Mouse (Mus musculus): ENCODE results near the gene Map1a. TPM values are rescaled to one million over a fixed set of nuclear protein-coding genes. Genes with fewer than 3 reads are reported as not detected.
A peak's percentile ranks its signal among the peaks of the same experiment; 100 is the strongest.

The Map1a gene
- total RNA-seq, 2 experiments from 2014 or later = not detected

DNA sequence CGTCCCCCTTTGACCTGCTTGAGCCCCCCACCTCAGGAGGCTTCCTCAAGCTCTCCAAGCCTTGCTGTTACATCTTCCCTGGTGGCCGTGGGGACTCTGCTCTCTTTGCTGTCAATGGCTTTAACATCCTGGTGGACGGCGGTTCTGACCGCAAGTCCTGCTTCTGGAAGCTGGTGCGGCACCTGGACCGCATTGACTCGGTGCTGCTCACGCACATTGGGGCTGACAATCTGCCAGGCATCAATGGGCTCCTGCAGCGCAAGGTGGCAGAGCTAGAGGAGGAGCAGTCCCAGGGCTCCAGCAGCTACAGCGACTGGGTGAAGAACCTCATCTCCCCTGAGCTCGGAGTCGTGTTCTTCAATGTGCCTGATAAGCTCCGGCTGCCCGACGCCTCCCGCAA, 10.1 kb downstream of the Map1a start:
- ATAC-seq (replicated peaks; ENCODE audit: low FRiP score, poor library complexity, severe bottlenecking) = no peak

DNA sequence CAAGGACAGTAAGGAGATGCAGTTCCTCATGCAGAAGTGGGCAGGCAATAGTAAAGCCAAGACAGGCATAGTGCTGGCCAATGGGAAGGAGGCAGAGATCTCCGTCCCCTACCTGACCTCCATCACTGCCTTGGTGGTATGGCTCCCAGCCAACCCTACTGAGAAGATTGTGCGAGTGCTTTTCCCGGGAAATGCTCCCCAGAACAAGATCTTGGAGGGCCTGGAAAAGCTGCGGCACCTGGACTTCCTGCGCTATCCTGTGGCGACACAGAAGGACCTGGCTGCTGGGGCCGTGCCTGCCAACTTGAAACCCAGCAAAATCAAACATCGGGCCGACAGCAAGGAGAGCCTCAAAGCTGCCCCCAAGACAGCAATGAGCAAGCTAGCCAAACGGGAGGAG, 10.6 kb downstream of the Map1a start:
- no peak for ATAC-seq (replicated peaks; ENCODE audit: low FRiP score, poor library complexity, severe bottlenecking)

DNA sequence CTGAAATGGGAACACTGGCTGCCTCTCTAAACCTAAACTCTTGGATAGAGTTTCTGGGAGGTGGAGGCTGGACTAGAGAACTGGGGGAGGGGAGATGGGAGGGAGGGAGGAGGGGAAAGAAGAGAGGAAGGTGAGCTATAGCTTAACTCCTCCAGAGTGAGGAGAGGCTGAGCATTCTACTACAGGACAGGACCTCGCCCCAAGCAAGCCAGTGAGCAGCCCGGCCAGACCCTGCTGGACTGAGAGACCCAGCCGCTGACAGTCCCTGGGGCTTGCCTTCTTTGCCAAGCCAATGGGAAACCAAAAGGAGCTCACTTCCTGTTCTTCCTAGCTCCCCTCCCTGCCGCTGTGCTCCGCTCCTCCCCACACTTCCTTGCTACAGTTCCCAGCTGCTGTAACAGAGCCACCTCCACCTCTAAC, 19.6 kb downstream of the Map1a start:
- no peak for ATAC-seq (replicated peaks; ENCODE audit: low FRiP score, poor library complexity, severe bottlenecking)

DNA sequence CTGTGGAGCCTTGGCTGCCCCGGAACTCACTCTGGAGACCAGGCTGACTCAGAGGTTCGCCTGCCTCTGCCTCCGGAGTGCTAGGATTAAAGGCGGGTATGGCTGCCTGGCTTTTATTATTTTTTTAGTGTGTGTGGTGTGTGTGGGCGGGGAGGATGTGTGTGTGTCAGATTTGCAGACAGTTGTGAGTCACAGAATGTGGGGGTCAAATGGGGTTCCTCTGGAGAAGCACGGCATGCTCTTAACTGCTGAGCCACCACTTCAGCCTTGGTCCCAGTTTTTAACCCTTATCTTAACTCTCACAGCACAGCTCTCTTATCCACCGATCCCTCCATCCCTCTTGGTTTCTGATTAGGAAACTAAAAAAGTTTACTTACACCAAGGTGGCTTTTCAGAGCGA, 26.9 kb downstream of the Map1a start:
- ATAC-seq (replicated peaks; ENCODE audit: low FRiP score, poor library complexity, severe bottlenecking) = no peak

DNA sequence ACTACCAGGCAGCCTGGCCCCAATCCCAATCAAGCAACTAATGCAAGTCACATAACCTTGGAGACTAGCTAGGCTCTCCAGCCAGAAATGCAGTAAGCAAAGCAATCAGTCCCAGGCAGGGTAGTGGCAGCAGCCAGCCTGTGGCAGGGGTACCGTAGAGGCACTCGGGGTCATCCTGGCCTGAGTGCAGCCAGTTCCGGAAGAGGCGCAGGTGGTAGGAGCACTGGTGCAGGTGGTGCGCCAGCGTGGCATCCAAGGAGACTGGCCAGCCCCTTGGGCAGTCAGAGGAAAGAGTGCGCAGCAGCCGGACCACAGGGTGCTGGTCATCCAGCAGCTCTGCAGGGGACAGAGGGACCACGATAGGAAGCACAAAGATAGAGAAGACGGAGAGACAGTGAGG, 33.6 kb downstream of the Map1a start:
- no peak for ATAC-seq (replicated peaks; ENCODE audit: low FRiP score, poor library complexity, severe bottlenecking)

DNA sequence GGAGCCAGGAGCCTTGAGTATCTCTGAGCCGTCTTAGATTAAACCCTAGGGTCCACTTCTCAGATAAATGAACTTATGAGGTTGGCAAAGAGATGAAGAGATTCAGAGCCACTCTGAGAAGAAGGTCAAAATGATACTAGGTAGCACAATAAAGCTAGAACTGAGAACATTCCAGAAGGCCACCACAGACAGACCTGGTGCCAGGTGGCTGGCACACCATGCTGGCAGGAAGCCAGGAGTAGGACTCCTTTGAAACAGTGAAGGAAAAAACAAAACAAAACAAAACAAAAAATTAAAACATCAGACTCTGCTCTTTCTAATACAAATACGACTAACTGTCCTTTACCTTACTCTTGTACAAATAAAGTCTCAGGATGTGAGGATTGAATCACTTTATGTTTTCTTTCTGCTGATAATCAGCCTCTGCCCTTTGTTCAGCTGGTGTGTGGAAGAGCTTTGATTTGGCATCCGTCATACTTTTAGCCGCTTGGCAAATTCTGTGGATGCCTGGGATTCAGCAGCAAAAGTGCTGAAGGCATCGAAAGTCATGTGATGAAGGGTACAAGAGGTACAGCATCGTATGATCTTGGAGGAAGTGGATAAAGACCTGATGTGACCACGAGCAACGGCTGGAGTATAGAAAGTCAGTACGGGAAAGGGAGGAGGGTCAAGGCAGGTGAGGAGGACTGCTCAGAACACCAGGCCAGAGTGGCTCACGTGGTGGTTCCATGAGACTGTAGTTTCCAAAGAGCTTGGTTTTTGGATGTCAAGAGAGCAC, 34.5 kb downstream of the Map1a start:
- ATAC-seq (replicated peaks; ENCODE audit: low FRiP score, poor library complexity, severe bottlenecking) = no peak

DNA sequence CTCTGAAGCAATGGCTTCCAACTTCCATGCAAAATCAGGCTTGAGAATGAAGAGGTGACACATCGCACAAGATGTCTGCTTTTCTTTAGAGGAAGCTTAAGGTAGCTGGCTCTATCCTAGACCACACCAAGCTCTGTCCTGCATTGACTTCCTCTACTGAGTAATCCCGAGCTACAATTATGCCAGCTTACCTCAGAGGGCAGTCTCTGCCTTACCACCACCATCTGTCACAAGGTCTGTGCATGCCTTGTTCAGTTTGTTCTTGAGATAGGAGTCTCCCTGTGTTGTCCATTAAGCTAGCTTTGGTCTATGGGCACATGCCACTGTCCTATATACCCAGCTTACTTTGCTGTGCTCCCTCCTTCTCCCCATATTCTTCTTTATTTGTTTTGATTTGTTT, 40.1 kb downstream of the Map1a start:
- ATAC-seq (replicated peaks; ENCODE audit: low FRiP score, poor library complexity, severe bottlenecking) = no peak

DNA sequence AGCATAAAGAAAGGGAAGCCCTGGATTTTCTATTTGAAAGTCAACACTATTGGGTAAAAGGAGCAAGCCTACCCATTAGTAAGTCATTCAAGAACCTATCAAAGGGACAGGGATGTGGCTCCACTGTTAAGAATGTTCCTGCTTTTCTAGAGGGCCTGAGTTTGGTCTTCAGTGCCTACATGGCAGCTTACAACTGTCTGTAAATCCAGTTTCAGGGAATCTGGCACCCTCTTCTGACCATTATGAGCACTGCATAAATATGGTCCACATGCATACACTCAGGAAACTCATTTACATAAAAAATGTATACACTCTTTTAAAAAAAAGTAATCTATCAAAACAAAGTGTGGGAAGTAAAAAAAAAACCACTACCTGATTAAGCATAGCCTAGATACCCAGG, 49.7 kb downstream of the Map1a start:
- ATAC-seq (replicated peaks; ENCODE audit: low FRiP score, poor library complexity, severe bottlenecking) = no peak

DNA sequence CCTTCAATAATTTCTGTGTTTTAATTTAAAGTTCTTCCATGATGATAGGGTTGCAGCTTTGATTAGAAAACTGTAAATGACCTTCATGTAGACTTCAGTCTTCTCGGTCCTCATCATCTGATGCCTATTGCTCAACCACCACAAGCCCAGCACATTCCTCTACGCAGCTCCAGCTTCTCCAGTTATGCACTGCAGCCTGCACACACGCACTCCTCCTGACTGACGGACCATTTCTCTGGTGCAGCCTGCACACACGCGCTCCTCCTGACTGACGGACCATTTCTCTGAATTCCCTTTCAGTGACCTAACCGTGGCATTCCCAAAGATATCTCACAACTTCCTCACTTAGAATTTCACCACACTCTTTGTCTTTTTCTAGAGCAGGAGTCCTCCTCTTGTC, 63.8 kb downstream of the Map1a start:
- no peak for ATAC-seq (replicated peaks; ENCODE audit: low FRiP score, poor library complexity, severe bottlenecking)

DNA sequence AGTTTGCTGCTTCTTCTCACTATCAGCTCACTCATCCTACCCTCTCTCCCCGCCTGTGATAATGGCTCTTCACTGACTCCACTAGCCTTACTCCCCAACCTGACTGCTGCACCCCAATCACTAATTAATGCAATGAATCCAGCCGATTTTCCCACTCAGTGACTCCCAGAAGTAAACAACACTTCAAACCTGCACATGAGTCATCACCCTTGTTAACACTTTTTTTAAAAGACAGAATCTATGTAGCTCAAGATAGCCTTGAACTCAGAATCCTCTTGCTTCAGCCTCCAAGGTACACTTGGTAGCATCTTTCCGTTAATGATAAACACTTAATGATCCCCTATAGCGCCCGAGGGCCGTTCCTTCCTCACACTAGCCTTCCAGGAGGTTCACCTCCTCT, 65.0 kb downstream of the Map1a start:
- ATAC-seq (replicated peaks; ENCODE audit: low FRiP score, poor library complexity, severe bottlenecking) = no peak

DNA sequence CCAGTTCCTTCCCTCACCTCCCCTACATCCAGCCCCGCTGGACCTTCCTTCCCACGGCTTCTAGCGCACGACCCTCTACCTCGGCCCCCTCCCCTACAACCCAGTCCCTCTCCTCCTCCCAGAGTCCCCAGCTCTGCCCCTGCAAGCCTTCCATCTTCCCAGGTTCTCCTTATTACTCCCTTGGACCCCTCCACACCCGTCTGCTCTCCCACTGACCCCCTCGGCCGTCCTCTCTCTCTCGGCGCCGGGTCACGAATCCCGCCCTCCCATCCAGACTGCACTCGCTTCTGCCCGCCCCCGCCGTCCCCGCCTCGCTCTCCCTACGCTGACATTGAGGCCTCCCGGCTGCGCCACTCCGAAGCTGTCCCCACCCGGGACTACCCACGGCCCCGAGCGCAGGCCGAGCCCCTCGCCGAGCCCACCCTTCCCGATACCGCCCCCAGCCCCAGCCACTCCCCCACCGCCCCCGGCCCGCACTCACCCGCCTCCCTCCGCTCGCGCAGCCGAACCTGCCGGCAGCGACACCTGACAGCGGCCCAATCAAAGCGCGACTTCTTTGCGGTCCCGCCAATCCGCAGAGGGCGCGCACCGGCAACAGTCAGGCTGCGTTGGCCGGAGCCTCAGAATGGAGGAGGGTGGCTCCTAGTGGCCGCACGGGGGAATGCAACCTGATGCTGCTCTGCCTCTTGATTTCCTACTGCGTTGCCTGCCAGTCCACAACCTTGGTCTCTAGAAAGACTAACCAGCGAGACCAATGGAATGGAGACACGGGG, 65.6 kb downstream of the Map1a start, which contains the start of gene Ppip5k1:
TSS of gene Ppip5k1 (minus strand) at position 577 of the 773 bp plus-strand sequence.
- peak; percentile 96 for ATAC-seq (replicated peaks; ENCODE audit: low FRiP score, poor library complexity, severe bottlenecking)

DNA sequence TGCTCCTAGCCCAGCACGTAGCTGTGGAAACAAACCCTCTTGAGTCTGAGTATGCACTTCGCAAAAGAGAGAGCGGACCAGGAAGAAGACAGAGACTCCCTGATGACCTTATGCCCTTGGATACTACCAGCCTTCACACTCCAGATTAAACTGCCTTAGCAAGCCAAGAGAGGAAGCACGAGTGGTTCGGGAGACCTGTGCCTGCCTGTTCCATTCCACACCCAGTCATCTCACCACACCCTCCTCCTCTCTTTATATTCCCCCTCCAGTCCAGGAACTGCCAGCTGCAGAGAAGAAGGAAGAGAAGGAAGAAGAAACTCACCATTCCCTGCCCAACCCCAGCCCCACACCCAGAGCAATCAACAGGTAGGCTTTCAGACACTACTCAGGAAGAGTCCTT, 68.1 kb downstream of the Map1a start, which contains the start of gene Ckmt1:
TSS of gene Ckmt1 (plus strand) at position 221 of the 400 bp plus-strand sequence.
- no peak for ATAC-seq (replicated peaks; ENCODE audit: low FRiP score, poor library complexity, severe bottlenecking)

DNA sequence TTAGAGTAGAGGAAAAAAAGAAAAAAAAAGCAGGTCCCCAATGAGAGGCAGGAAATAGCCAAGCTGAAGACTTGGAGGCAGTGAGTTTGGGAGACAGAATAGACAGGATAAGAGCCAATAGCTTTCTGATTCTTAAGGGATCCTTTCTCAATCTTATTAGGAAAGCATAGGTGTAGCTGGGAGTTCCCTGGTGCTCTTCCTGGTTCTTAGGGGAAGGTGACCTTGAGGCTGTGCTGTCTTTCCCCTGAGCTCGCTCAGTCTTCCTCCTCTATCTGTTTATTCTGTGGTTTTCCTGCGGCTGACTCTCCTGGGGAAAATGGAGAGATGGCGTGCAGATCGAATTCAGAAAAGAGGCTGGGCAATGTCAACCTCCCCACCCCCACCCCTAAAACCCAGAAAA, 68.6 kb downstream of the Map1a start:
- ATAC-seq (replicated peaks; ENCODE audit: low FRiP score, poor library complexity, severe bottlenecking) = no peak

DNA sequence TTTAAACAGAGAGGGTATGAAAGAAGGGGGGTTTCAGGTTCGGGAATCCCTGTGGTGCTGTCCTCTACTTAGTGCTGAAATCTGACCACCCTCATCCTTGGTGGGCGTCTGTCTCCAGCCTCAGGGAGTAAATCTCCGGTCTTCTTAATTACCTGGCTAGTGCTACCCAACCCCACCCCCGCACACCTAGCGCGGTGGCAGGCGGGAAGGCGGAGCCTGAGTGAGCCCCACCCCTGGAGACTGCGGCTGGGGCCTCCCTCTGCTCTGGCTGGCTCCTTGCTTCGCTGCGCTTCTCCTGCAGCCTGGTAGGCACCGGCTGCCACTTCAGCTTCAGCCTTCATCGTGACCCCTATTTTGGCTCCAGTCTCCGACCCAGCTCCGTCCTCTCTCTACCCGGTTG, 69.0 kb downstream of the Map1a start:
- no peak for ATAC-seq (replicated peaks; ENCODE audit: low FRiP score, poor library complexity, severe bottlenecking)

DNA sequence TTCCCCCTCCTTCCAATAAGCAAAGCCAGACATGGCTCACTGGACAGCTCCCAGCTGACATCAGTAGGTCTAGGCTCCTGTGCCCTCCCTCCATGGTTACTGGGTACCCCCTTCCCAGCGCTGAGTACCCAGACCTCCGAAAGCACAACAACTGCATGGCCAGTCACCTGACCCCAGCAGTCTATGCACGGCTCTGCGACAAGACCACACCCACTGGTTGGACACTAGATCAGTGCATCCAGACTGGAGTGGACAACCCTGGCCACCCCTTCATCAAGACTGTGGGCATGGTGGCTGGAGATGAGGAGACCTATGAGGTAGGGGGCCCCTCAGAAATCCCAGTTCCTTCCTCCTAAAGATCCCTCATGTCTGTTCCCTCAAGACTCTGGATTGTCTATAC, 70.1 kb downstream of the Map1a start:
- ATAC-seq (replicated peaks; ENCODE audit: low FRiP score, poor library complexity, severe bottlenecking) = no peak

Other genes with a start within 250 kb of the Map1a start
- gene Tgm5, start 203.8 kb upstream of the Map1a start, total RNA-seq (2015; ENCODE audit: low replicate concordance) = not detected in 2 replicates
- not detected in 2 replicates for gene Tgm5, start 203.8 kb upstream of the Map1a start, total RNA-seq (2017; ENCODE audit: low replicate concordance)
- gene Tgm7, start 179.8 kb upstream of the Map1a start, total RNA-seq (2015; ENCODE audit: low replicate concordance) = not detected in 2 replicates
- gene Tgm7, start 179.8 kb upstream of the Map1a start, total RNA-seq (2017; ENCODE audit: low replicate concordance) = not detected in 2 replicates
- gene Adal, start 149.2 kb upstream of the Map1a start, total RNA-seq (2015; ENCODE audit: low replicate concordance) = 1.2 and 3.3 TPM in 2 replicates
- 4.6 and 7.8 TPM in 2 replicates for gene Adal, start 149.2 kb upstream of the Map1a start, total RNA-seq (2017; ENCODE audit: low replicate concordance)
- gene Lcmt2, start 148.9 kb upstream of the Map1a start, total RNA-seq (2015; ENCODE audit: low replicate concordance) = 1.7 and 2.5 TPM in 2 replicates
- 2.0 and 4.0 TPM in 2 replicates for gene Lcmt2, start 148.9 kb upstream of the Map1a start, total RNA-seq (2017; ENCODE audit: low replicate concordance)
- gene Tubgcp4, start 118.9 kb upstream of the Map1a start, total RNA-seq (2015; ENCODE audit: low replicate concordance) = 16.3 and 22.2 TPM in 2 replicates
- gene Tubgcp4, start 118.9 kb upstream of the Map1a start, total RNA-seq (2017; ENCODE audit: low replicate concordance) = 11.7 and 19.1 TPM in 2 replicates
- gene Zscan29, start 118.5 kb upstream of the Map1a start, total RNA-seq (2015; ENCODE audit: low replicate concordance) = 8.8 and 13.3 TPM in 2 replicates
- 11.3 and 12.9 TPM in 2 replicates for gene Zscan29, start 118.5 kb upstream of the Map1a start, total RNA-seq (2017; ENCODE audit: low replicate concordance)
- gene Trp53bp1, start 18.2 kb upstream of the Map1a start, total RNA-seq (2015; ENCODE audit: low replicate concordance) = 11.1 and 27.9 TPM in 2 replicates
- 44.8 and 96.0 TPM in 2 replicates for gene Trp53bp1, start 18.2 kb upstream of the Map1a start, total RNA-seq (2017; ENCODE audit: low replicate concordance)
- 2.7 and 5.2 TPM in 2 replicates for gene Ppip5k1, start 65.8 kb downstream of the Map1a start, total RNA-seq (2015; ENCODE audit: low replicate concordance)
- gene Ppip5k1, start 65.8 kb downstream of the Map1a start, total RNA-seq (2017; ENCODE audit: low replicate concordance) = 9.8 and 10.1 TPM in 2 replicates
- gene Ckmt1, start 68.1 kb downstream of the Map1a start, total RNA-seq (2015; ENCODE audit: low replicate concordance) = not detected in 2 replicates
- 0.26 TPM in 1 of 2 replicates, not detected in the other for gene Ckmt1, start 68.1 kb downstream of the Map1a start, total RNA-seq (2017; ENCODE audit: low replicate concordance)
- not detected in 2 replicates for gene Strc, start 97.6 kb downstream of the Map1a start, total RNA-seq (2015; ENCODE audit: low replicate concordance)
- not detected in 2 replicates for gene Strc, start 97.6 kb downstream of the Map1a start, total RNA-seq (2017; ENCODE audit: low replicate concordance)
- 80.1 and 87.8 TPM in 2 replicates for gene Pdia3, start 124.2 kb downstream of the Map1a start, total RNA-seq (2015; ENCODE audit: low replicate concordance)
- 66.2 and 70.2 TPM in 2 replicates for gene Pdia3, start 124.2 kb downstream of the Map1a start, total RNA-seq (2017; ENCODE audit: low replicate concordance)
- 2.9 TPM in 1 of 2 replicates, not detected in the other for gene Catsper2, start 124.2 kb downstream of the Map1a start, total RNA-seq (2015; ENCODE audit: low replicate concordance)
- 2.2 TPM in 1 of 2 replicates, not detected in the other for gene Catsper2, start 124.2 kb downstream of the Map1a start, total RNA-seq (2017; ENCODE audit: low replicate concordance)
- gene Ell3, start 154.7 kb downstream of the Map1a start, total RNA-seq (2015; ENCODE audit: low replicate concordance) = not detected in 2 replicates
- gene Ell3, start 154.7 kb downstream of the Map1a start, total RNA-seq (2017; ENCODE audit: low replicate concordance) = not detected in 2 replicates
- 50.9 and 58.1 TPM in 2 replicates for gene Serf2, start 159.6 kb downstream of the Map1a start, total RNA-seq (2015; ENCODE audit: low replicate concordance)
- gene Serf2, start 159.6 kb downstream of the Map1a start, total RNA-seq (2017; ENCODE audit: low replicate concordance) = 40.6 and 55.3 TPM in 2 replicates
- gene Hypk, start 163.7 kb downstream of the Map1a start, total RNA-seq (2015; ENCODE audit: low replicate concordance) = 27.7 and 28.2 TPM in 2 replicates
- 22.3 and 31.5 TPM in 2 replicates for gene Hypk, start 163.7 kb downstream of the Map1a start, total RNA-seq (2017; ENCODE audit: low replicate concordance)
- gene Serinc4, start 167.2 kb downstream of the Map1a start, total RNA-seq (2015; ENCODE audit: low replicate concordance) = not detected in 2 replicates
- 0.68 TPM in 1 of 2 replicates, not detected in the other for gene Serinc4, start 167.2 kb downstream of the Map1a start, total RNA-seq (2017; ENCODE audit: low replicate concordance)
- 6.9 and 16.3 TPM in 2 replicates for gene Mfap1b, start 184.5 kb downstream of the Map1a start, total RNA-seq (2015; ENCODE audit: low replicate concordance)
- gene Mfap1b, start 184.5 kb downstream of the Map1a start, total RNA-seq (2017; ENCODE audit: low replicate concordance) = 20.6 and 22.9 TPM in 2 replicates
- gene Mfap1a, start 217.1 kb downstream of the Map1a start, total RNA-seq (2015; ENCODE audit: low replicate concordance) = 12.1 and 15.3 TPM in 2 replicates
- 11.7 and 15.1 TPM in 2 replicates for gene Mfap1a, start 217.1 kb downstream of the Map1a start, total RNA-seq (2017; ENCODE audit: low replicate concordance)
- gene Wdr76, start 217.1 kb downstream of the Map1a start, total RNA-seq (2015; ENCODE audit: low replicate concordance) = 11.9 and 13.8 TPM in 2 replicates
- gene Wdr76, start 217.1 kb downstream of the Map1a start, total RNA-seq (2017; ENCODE audit: low replicate concordance) = 19.2 and 25.5 TPM in 2 replicates